Mouse (Mus musculus): Measurements from ENCODE around the gene Sptssb. TPM values are rescaled to one million over a fixed set of nuclear protein-coding genes. Genes with fewer than 3 reads are reported as not detected.

Sptssb gene
- polyA plus RNA-seq, 1 experiment from 2014 or later, result 5.0 TPM

DNA sequence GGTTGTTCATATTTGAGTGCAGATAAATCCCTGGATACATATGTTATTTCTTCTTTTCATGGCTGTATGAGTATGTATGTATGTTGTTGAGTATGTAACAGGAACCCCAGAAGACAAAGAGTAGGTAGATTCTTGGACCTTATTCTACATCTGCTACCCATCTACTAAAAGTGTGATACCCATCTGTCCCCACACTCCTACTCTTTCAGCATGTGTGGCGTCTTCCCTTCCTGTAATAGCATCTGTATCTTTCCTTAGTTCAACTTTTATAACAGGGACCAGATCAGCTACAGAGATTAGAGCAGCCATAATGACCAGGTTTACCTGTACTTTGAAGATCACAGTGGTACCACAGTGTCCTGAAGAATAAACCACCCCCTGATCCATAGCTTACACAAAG is 56.6 kb downstream of the Sptssb start:
- Histone ChIP-seq H3K36me3 (ENCODE audit: insufficient read depth, low read length) (no peaks in the 10 kb centered on the region), H3K4me3 (ENCODE audit: low read depth, low read length) (no peak overlapping the region), H3K27me3 (replicated peaks; ENCODE audit: insufficient read depth, low read length) (no peaks in the 10 kb centered on the region), H3K4me1 (ENCODE audit: insufficient read depth, low read depth, low read length) (no peaks in the 10 kb centered on the region), H3K9ac (replicated peaks; ENCODE audit: low read depth) (no peak overlapping the region), H3K4me2 (replicated peaks; ENCODE audit: low read depth, low read length) (no peak overlapping the region), H3K9me3 (ENCODE audit: low read length) (no peaks in the 10 kb centered on the region), H3K27ac (ENCODE audit: low read length) (no peak overlapping the region)
- ATAC-seq (no peak), DNase-seq (ENCODE audit: low spot score) (no peak)
- TF ChIP-seq EP300 (IDR thresholded peaks at IDR 0.05) (no peak), CTCF (IDR thresholded peaks at IDR 0.05) (no peak)
- 88% methylated on average over 1 of the region's 1 CpGs for WGBS

GRCm38 (mm10) chr3:69800829-69801384 is 58.8 kb downstream of the Sptssb start:
- H3K4me2 ChIP-seq (replicated peaks; ENCODE audit: low read depth, low read length), result no peak overlapping the region
- TF ChIP-seq EP300 (IDR thresholded peaks at IDR 0.05) (no peak), CTCF (IDR thresholded peaks at IDR 0.05) (no peak)
- no peak overlapping the region for H3K4me3 ChIP-seq (ENCODE audit: low read depth, low read length)
- no peaks in the 10 kb centered on the region for H3K4me1 ChIP-seq (ENCODE audit: insufficient read depth, low read depth, low read length)
- ATAC-seq, result no peak
- no peak overlapping the region for H3K9ac ChIP-seq (replicated peaks; ENCODE audit: low read depth)
- no peak for DNase-seq (ENCODE audit: low spot score)
- no peak overlapping the region for H3K27ac ChIP-seq (ENCODE audit: low read length)
- WGBS, result 38% methylated on average over 7 of the region's 7 CpGs
- H3K36me3 ChIP-seq (ENCODE audit: insufficient read depth, low read length), result no peaks in the 10 kb centered on the region
- H3K27me3 ChIP-seq (replicated peaks; ENCODE audit: insufficient read depth, low read length), result no peaks in the 10 kb centered on the region
- no peaks in the 10 kb centered on the region for H3K9me3 ChIP-seq (ENCODE audit: low read length)

GRCm38 (mm10) chr3:69799096-69799495 is 60.6 kb downstream of the Sptssb start:
- no peak for TF ChIP-seq EP300 (IDR thresholded peaks at IDR 0.05)
- no peak for TF ChIP-seq CTCF (IDR thresholded peaks at IDR 0.05)
- Histone ChIP-seq H3K27ac (ENCODE audit: low read length) (no peak overlapping the region), H3K36me3 (ENCODE audit: insufficient read depth, low read length) (no peaks in the 10 kb centered on the region), H3K4me3 (ENCODE audit: low read depth, low read length) (no peak overlapping the region), H3K4me2 (replicated peaks; ENCODE audit: low read depth, low read length) (no peak overlapping the region), H3K27me3 (replicated peaks; ENCODE audit: insufficient read depth, low read length) (no peaks in the 10 kb centered on the region), H3K9me3 (ENCODE audit: low read length) (no peaks in the 10 kb centered on the region), H3K4me1 (ENCODE audit: insufficient read depth, low read depth, low read length) (no peaks in the 10 kb centered on the region), H3K9ac (replicated peaks; ENCODE audit: low read depth) (no peak overlapping the region)
- DNase-seq (ENCODE audit: low spot score) (no peak), ATAC-seq (no peak)
- WGBS, result 89% methylated on average over 1 of the region's 1 CpGs

GRCm38 (mm10) chr3:69797969-69798368 is 61.8 kb downstream of the Sptssb start:
- no peak overlapping the region for H3K4me3 ChIP-seq (ENCODE audit: low read depth, low read length)
- DNase-seq (ENCODE audit: low spot score) (peak; percentile 34), ATAC-seq (peak; percentile 38; the same call in 1 of the 2 replicates)
- no peak overlapping the region for H3K9ac ChIP-seq (replicated peaks; ENCODE audit: low read depth)
- no peaks in the 10 kb centered on the region for H3K27me3 ChIP-seq (replicated peaks; ENCODE audit: insufficient read depth, low read length)
- TF ChIP-seq EP300 (IDR thresholded peaks at IDR 0.05), result no peak
- TF ChIP-seq CTCF (IDR thresholded peaks at IDR 0.05), result no peak
- H3K4me2 ChIP-seq (replicated peaks; ENCODE audit: low read depth, low read length), result no peak overlapping the region
- H3K9me3 ChIP-seq (ENCODE audit: low read length), result no peaks in the 10 kb centered on the region
- H3K36me3 ChIP-seq (ENCODE audit: insufficient read depth, low read length), result no peaks in the 10 kb centered on the region
- 54% methylated on average over 2 of the region's 2 CpGs for WGBS
- H3K27ac ChIP-seq (ENCODE audit: low read length), result no peak overlapping the region
- no peaks in the 10 kb centered on the region for H3K4me1 ChIP-seq (ENCODE audit: insufficient read depth, low read depth, low read length)

- 76% methylated on average over 4 of the region's 4 CpGs for WGBS
- Histone ChIP-seq H3K27me3 (replicated peaks; ENCODE audit: insufficient read depth, low read length) (no peaks in the 10 kb centered on the region), H3K4me3 (ENCODE audit: low read depth, low read length) (no peak overlapping the region), H3K36me3 (ENCODE audit: insufficient read depth, low read length) (no peaks in the 10 kb centered on the region), H3K9me3 (ENCODE audit: low read length) (no peaks in the 10 kb centered on the region), H3K4me1 (ENCODE audit: insufficient read depth, low read depth, low read length) (no peaks in the 10 kb centered on the region), H3K9ac (replicated peaks; ENCODE audit: low read depth) (no peak overlapping the region), H3K4me2 (replicated peaks; ENCODE audit: low read depth, low read length) (no peak overlapping the region), H3K27ac (ENCODE audit: low read length) (no peak overlapping the region)
- no peak for DNase-seq (ENCODE audit: low spot score)
- ATAC-seq, result no peak
- TF ChIP-seq EP300 (IDR thresholded peaks at IDR 0.05) (no peak), CTCF (IDR thresholded peaks at IDR 0.05) (no peak)
These were observed 62.2 kb downstream of the Sptssb start for GRCm38 (mm10) chr3:69797533-69797932.

DNA sequence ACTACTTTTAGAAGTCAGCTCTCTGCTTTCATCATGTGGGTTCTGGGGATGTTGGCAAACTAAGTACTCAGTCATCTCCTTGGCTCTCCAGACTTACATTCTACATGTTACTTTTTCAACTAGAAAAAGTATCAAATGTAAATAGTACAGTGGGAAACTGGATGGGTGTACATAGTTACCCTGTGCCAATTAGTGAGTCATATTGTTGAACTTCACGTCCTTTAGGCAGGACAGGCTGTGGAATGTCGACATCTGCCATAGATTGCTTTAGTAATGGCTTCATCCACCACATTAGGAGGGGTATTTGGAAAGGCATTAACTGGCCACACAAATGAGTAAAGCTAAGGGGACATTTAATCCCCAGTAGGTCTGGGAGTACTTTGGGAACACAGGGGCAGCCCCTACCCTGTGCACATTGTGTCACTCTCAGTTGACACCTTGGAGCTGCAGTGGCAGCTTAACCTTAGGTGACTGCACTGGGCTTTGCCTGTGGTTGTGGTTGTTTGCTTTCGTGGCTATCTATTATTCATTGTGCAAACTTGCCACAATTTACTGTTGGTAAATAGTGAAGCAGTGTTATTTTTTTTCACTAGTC is 66.8 kb downstream of the Sptssb start:
- Histone ChIP-seq H3K9ac (replicated peaks; ENCODE audit: low read depth) (no peak overlapping the region), H3K4me2 (replicated peaks; ENCODE audit: low read depth, low read length) (no peak overlapping the region), H3K36me3 (ENCODE audit: insufficient read depth, low read length) (no peaks in the 10 kb centered on the region), H3K4me3 (ENCODE audit: low read depth, low read length) (no peak overlapping the region), H3K9me3 (ENCODE audit: low read length) (no peaks in the 10 kb centered on the region), H3K27me3 (replicated peaks; ENCODE audit: insufficient read depth, low read length) (no peaks in the 10 kb centered on the region), H3K27ac (ENCODE audit: low read length) (no peak overlapping the region), H3K4me1 (ENCODE audit: insufficient read depth, low read depth, low read length) (no peaks in the 10 kb centered on the region)
- no peak for TF ChIP-seq CTCF (IDR thresholded peaks at IDR 0.05)
- TF ChIP-seq EP300 (IDR thresholded peaks at IDR 0.05), result 0 out of 2 replicates have a peak, but pooled peaks have one; percentile 14
- ATAC-seq (peak; percentile 77), DNase-seq (ENCODE audit: low spot score) (peak; percentile 58)
- WGBS, result 49% methylated on average over 3 of the region's 3 CpGs
